Mouse (Mus musculus) thymus, postnatal 0 days (tissue): ENCODE measurements at regions not wholly inside any gene's neighbourhood (a gene's known extent, or its start where the extent isn't known, plus 50 kb on each side); places are given as distances from the start of the nearest gene placed in this dataset.
A peak's percentile ranks its signal among the peaks of the same experiment; 100 is the strongest.

Experiments used
- DNase-seq: peaks from one replicate; pipeline ENCODE4 v3.0.0-alpha.2; 2015; ENCODE audit warnings: low spot score

DNA sequence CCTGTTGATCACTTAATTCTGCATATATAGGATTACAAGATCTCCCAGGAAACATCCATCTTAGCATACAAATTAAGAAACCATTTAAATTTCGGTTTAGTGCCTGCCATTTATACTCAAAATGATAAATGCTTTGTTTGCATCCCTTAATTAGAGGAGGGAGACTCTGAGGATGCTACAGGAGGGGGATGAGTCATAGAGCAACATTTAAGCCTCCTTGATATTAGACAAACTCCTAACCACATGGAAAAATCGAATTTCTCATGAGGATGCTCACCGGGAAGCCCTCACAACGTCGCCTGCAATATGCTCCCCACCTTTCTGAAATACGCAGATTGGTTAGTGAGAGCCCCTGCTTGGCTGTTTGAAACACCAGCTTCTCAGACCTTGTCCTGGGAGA lies 320.8 kb upstream of the Sphkap start:
- DNase-seq: no peak

DNA sequence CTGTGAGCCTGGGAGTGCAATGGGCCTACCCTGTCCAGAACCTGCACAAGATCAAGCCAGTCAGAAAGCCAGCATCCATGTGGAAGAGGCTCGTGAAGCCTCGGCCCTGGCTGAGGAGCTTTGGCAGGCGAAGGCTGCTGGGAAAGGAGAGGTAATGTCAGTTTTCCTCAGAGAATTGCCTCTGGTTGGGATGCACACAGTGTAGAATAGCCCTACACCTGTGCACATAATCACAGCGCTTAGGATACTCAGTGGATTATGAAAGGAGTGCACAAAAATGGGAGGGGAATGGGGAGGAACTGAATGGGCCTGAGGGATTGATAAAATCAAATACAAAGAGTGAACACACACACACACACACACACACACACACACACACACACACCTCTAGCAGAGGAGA lies 319.9 kb upstream of the Sphkap start:
- no peak for DNase-seq

DNA sequence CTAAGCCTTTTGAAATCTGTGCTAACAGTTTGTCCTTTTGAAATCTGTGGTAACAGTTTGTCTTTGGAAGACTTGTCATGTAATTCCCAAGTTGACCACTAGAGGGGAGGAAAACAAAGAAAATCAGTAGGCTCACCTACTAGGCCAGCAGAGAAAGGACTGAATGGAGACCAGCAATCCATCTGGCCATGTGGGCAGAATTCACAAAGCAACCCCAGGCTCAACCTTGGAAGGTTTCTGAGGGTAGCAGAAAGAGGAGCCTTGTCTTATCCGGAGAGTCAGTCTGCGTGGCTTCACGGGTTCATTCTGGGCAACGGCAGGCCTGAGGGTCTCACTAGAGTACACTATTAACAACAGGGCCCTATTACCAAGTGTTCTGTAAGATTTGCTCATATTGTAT lies 319.2 kb upstream of the Sphkap start:
- DNase-seq: peak; percentile 19

DNA sequence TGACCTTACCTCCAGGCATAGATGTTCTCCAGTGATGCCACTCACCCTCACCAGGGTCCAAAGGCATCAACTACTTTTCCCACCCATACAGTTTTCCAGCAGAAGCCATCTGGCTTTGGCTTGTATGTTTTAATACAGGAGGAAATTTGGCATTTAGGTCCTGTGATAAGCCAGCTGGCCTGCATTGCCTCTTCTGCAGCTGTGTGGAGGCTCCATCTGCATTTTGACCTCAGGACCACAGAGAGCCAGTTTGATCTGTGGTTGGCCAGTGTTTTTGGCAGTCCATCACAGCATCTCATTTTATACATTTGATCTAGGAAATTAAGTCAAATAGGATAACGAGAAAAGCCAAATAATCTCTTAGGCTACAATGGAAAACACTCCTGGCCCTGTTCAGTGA lies 315.1 kb upstream of the Sphkap start:
- DNase-seq: no peak

DNA sequence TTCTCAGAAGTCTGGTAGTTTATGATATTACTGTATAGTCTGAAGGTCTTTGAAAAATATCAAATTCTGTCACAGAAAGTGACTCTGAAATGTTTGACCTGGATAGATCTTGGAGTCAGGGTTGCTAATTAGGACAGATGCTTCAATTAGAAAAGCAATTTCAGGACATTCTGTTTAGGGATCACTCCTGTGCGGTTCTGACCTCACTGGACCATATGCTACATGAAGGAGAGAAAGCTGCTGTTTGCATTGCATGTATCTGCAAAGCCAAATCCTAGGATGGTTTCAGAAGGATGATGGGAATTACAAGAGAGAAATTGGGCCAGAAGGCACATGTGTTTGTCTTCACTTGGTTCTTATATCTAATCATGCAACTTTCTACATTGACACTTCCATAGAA lies 312.2 kb upstream of the Sphkap start:
- DNase-seq: no peak

DNA sequence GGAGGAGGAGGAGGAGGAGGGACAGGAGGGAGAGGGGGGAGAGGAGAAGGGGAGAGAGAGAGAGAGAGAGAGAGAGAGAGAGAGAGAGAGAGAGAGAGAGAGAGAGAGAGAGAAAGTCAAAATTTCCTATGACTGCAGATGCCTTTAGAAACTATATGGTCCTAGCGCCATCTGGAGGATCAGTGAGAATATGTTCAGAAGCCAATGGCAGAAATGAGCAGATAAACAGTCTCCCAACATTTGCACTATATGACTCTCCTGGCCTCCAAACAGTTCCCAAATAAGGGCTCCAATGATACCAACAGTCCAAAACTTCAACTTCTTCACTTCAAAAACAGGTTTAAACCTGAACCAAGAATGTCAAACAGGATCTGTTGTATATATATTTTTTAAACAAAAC lies 309.1 kb upstream of the Sphkap start:
- no peak for DNase-seq

DNA sequence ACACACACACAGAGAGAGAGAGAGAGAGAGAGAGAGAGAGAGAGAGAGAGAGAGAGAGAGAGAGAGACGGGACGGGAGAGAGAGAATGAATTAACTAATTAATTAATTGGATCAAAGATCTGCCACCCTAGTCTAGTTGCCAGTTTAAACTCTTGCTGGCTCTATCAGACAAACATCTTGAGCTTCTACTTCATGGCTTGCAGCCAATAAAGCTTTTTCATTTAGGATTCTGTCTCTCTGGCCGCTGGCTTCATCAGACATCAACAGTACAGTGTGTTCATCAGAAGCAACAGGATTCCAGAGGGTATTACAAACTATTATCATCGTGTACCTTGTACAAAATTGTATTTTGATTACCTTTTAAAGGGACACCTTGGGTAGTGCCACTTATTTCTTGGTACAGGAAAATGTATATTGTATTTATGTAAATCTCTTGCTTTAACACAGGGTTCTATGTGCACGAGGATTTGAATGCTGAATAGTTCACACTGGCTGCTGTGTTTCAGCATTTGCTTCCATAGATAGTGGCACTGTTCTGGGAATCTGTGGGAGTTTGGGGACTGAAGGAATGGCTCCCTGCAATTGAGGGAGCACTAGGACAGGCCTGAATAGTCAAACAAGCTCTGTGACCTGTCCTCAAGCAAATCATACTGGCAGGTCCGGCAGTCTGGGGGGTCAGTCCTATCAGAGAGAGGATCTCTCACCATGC lies 293.9 kb upstream of the Sphkap start:
- no peak for DNase-seq

DNA sequence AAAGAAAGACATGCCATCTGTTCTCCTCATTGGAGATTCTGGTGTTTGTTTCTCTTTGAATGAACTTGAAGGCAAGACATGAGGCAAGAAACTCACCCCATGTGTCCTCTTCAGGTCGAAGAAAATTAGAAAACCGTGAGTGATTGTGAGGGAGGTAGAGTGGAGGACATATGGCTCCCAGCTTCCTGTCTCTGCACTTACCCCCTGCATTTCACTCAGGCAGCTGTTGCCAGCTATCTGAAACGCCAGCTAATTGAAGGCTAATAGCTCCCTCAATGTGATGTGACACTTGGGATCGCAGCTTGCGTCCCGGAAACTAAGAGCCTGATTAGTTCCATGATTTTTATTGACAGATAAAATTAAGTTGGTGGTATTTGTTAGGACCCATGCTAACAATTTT lies 289.4 kb upstream of the Sphkap start:
- DNase-seq: no peak

DNA sequence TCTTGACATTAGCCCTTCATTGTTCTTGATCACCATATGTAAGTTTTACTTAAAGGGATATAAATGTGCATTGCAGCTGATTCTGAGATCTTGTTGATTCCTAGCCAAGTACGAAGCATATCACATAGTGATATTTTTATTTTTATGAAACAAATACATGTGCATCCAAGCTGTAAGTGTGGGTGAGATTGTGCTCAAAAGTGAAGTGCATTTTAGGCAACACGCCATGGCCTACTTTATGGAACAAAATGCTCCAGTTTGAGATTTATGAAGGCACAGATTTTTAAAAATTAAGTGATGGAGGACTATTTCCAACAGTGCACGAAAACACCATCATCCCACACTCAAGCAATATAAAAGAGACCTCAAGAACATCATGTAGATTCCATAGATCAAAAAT lies 277.2 kb upstream of the Sphkap start:
- DNase-seq: no peak

DNA sequence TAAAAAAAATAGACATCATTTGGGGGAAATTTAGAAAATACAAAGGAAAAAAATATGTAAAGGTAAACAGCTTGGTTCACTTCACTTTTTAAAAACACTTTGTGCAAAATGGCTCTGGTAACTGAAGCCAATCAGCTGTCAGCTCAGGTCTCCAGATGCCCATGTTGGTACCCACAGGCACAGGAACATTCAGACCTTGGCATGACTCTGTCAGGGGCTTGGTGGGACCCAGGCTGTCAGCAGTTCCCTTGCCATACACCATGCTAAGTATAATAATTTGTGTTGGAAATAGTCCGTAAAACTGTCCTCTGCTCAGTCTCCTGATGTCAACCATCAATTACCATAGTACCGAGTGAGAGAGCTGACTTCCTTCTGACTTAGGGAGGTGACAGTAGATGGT lies 257.3 kb upstream of the Sphkap start:
- no peak for DNase-seq

DNA sequence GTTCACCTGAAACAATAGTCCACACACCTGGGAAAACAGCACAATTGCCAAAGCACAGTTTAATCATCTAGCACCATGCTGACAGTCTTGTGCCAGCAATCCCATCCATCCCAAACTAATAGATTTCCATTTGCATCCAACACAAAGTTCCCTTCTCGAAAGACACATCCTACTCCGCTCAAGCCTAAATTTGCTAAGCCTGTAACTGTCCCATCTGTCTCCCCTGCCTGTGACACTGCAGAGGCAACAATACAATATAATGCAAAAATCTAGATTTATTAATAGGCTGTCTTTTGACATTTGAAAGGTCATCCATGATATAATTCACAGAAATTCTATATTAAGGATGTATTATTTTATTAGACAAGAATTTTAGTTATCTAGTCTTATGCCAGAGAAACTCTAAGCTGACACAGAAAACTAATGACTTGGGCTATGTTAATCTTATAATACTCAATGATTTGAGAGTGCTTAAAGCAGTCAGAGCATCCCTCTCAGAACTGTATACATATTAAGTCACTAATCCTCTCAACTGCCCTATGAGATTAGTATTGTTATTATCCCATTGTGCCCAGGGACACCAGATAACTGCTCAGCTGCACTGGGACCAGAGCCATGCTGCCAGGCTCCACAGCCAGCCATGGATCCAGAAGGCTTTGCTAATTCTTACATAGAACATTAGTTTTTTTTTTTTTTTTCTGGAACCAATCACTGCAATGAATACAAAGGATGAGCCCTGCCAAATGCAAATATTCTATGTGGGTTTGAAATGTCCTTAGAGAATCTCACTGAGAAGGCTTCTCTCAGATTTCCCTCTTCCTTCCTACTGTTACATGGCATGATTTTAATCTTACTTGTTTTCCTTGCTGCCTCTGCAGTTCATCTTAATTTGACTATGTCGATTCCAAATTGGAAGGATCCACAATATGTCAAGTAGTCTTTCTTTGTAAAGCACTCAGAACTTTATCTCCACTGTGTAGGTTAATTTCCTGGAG lies 254.1 kb upstream of the Sphkap start:
- DNase-seq: no peak

DNA sequence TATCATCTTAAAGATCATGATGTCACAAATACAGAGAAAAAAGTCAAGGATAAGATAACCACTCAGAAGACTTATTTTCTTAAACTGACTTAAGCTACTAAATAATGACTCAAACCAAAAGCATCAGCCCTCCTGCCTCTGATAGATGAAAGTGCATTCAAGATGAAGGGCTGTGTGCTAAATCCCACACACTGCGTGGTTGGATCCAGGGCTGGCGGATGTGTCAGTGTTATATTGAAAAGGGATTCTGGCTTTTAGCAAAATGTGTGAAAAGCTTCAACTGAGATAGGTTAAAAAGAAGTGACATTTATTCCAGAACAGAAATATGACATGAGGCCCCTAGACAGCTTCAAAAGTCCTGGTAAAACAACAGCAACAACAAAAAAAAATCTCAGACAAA lies 245.7 kb upstream of the Sphkap start:
- no peak for DNase-seq

DNA sequence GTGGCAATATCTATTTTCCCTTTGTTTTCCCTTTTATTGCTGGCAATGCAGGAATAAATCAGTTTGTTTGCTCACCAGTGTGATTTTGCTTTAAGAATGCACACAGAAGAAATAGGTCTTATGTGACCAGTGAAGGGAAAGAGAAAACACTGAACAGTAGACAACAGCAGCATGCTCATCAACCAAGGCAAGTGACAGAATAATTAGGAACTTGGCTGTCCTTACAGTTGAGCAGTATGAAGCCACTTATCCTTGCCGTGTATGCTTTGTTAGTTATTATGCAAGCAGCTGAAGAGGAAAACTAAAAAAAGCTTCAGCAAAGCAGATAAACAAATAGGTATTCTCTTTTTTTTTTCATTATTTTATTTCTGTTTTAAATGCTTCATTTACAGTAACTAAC lies 237.6 kb upstream of the Sphkap start:
- no peak for DNase-seq

DNA sequence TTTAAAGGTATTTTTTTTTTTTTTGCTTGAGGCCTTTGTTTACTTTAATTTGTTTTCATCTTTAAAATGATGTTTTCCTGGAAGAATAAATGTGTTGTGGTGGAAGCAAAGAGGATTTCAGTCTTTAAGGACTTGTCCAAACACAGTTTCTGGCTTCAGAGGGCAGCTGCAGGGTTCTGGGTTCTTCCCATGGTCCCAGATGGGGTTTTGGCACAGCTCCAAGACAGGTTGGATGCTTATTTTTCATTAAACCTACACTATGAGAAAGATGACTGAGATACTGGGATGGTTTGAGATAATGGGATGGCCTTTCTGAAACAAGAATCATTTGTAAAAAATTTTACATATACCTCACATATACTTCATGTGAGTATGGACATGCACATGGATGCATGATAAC lies 234.7 kb upstream of the Sphkap start:
- DNase-seq: no peak

DNA sequence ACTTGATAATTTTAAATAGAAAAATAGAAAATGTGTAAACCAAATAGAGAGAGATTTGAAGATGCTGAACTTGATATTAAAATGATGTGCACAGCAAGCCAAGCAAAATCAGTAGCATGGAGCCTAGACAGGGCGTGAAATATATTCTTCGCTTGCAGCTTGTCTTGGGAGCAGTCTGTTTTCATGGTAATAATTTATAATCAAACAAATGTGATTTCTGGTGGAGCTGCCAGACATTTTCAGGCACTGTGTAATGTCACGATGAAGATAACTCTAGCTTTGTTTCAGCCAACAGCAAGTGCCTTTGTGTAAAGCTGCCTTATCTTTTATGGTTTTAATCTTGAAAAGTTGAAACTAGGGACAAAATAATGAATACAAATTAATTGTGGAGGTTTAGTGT lies 228.1 kb upstream of the Sphkap start:
- no peak for DNase-seq

DNA sequence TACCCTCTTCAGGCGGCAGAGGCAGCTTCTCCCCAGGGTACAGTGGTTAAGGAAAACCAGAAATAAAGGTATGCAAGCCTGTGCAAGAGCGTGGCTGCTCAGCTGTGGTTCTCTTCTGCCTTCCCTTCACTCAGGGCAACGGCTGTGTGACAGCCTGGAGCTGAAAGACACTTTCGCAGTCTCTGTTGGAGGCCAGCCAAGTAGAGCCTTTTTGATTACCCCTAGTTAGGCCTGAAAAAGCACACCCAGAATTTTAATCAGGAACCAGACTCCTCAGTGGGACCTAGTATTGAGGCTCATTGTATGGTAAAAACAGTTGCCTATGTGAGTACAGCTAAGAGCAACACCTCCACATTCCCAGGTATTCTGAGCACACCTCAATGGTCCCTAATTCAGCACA lies 223.8 kb upstream of the Sphkap start:
- no peak for DNase-seq

DNA sequence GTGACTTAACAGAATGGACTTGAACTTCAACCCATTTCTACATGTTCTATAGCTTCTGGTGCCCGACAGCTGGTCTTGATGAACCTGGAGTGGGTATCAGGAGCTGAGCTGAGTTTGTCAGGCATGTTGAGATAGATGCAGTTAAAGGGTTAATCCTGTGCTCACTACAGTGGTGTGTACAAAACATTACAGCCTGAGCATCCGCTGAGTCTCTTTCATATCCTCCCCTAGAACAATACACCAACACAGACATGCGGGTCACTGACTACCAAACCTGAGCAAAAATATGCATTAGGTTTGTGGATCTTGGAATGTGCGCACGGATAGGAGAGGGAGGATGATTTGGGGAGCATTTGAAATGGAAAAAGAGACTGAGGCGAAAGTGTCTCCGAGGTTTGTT lies 223.4 kb upstream of the Sphkap start:
- no peak for DNase-seq

DNA sequence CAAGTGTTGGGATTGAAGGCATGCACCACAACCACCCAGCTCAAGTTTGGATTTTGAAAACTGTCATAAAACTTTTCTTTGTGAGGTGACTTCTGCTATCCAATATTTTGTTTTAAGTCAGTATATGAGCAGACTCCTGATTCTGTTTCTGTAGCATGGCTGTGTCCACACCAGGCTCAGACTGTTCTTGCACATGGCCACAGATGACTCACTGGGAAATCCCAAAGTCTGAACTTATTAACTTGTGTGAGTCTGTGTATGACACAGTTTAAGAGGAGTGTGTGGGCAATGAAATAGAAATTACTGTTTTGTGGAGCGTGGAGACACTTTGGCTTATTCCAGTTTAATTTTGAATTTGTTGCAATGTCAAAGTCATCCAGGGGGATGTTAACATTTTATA lies 179.3 kb upstream of the Sphkap start:
- DNase-seq: no peak

DNA sequence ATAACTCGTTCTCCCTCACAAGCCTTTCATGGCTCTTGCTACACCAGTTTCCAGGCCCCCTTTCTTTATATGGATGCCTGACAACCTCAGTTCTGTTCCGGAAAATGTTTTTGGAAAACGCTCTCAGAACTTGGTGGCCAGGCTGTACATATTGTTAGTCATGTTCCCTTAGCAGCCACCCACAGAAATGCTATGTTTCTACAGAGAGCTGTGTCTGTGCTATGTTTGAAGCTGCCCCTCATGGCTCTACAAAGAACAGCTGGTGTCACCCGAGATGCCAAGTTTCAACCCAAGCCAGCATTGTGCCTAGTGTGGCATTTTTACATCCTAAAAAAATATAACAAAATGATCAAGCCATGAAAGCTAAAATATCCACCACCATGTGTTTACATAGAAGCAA lies 175.0 kb upstream of the Sphkap start:
- DNase-seq: no peak

DNA sequence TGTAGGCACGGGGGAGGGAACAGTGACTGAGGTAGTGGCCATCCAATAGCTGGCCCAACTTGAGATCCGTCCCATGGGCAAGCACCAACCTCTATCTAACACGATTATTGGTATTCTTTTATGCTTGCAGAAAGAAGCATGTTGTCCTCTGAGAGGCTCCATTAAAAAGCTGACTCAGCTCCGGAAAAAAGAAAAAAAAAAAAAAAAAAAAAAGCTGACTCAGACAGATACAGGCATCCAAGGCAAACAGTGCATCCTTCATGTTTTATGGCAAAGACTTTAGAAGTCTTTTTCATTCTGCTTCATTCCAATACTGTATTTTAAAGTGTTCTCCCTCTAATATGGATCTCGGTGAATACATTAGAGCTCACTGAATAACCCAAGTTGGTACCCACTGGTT lies 162.0 kb upstream of the Sphkap start:
- DNase-seq: no peak

DNA sequence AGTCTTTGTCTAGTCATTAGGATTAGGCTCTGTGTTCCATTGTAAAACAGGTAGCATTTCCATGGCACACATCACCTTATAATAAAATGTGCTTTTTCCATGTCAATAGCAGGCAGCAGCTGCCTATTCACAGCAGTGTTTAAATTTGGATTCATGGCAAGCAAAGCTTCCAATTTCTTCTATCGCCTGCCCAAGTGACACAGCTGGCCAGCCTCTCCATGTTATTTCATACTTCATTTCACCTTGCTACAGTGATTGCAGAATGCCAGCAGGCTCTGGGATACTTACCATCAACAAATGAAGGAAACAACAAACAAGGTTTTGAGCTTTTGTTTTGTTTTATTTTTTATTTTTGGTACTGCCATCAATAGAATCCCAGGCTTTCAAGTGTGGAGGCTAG lies 160.7 kb upstream of the Sphkap start:
- DNase-seq: no peak

DNA sequence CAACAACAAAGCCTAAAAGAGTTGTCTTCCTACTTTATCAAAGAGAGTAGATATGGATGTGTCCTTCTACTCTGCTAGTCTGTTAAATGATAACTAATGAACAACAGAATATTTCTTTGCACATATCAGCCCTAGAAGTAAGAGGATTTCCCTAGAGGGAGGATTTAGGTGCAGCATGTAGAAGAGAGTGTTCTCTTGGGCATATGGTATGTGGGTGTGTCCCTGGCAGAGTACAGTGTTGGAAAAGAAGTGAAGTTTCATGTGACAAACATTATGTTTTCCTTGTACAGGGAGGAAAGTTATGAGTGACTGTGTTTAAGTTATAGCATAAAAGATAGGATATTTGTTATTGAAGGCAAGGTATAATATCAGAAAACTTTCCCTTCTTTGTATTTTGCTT lies 143.6 kb upstream of the Sphkap start:
- no peak for DNase-seq

DNA sequence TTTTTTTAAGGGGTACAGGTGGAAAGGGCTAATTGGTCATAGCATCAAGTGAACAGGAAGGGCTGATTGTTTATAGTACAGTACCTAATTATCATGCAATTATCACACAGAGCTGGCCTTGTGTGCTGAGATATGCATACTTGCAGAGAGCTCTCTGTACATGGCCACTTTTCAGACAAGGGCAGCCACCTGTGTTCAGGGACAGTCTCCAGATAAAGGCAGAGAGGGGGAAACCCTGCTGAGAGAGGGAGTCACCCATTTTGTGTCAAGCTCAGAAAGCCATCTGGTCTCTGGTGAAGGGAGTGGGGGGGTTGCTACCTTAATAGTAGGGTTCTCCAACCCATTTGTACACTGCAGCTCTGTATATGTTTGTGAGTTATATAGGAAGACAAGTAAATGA lies 127.5 kb upstream of the Sphkap start:
- DNase-seq: no peak
